Mouse (Mus musculus) kidney, postnatal 0 days (tissue): ENCODE measurements around the gene Afap1l2. TPM values are rescaled to one million over a fixed set of nuclear protein-coding genes. Genes with fewer than 3 reads are reported as not detected.

ENCODE experiments used
- ATAC-seq: fragments of 200-750 bp; cut with Nextera tagmentation; replicated peaks from 2 replicates; pipeline ENCODE4 v1.8.0; 2017; ENCODE audit warnings: low read depth, moderate number of reproducible peaks, moderate TSS enrichment, moderate library complexity; ENCODE audit not compliant: low FRiP score
- DNase-seq: peaks from one replicate; pipeline ENCODE4 v3.0.0-alpha.2; 2016; ENCODE audit warnings: low spot score
- H3K27ac ChIP-seq: fragments of 300-500 bp; sonication (generic); 2 replicates; pipeline ENCODE4 v1.5.1; 2014; ENCODE audit warnings: mild to moderate bottlenecking
- H3K27me3 ChIP-seq: fragments of 300-500 bp; sonication (generic); 2 replicates; pipeline ENCODE4 v1.6.1; 2014; ENCODE audit warnings: low read length, mixed read lengths; ENCODE audit not compliant: insufficient read depth
- H3K36me3 ChIP-seq: fragments of 300-500 bp; sonication (generic); 2 replicates; pipeline ENCODE4 v1.6.1; 2014; ENCODE audit warnings: low read length, mixed read lengths; ENCODE audit not compliant: insufficient read depth
- H3K4me1 ChIP-seq: fragments of 300-500 bp; sonication (generic); replicated peaks from 2 replicates; pipeline ENCODE4 v1.6.1; 2014; ENCODE audit warnings: antibody characterized with exemption, low read length, mixed read lengths; ENCODE audit not compliant: insufficient read depth
- H3K4me2 ChIP-seq: fragments of 300-500 bp; sonication (generic); 2 replicates; pipeline ENCODE4 v1.6.1; 2014; ENCODE audit warnings: mild to moderate bottlenecking, low read length, moderate library complexity, mixed read lengths
- H3K4me3 ChIP-seq: fragments of 300-500 bp; sonication (generic); replicated peaks from 2 replicates; pipeline ENCODE4 v1.5.1; 2014; ENCODE audit warnings: low read depth, low read length
- H3K9ac ChIP-seq: fragments of 300-500 bp; sonication (generic); 2 replicates; pipeline ENCODE4 v1.6.1; 2014; ENCODE audit warnings: low read depth, low read length
- H3K9me3 ChIP-seq: fragments of 300-500 bp; sonication (generic); replicated peaks from 2 replicates; pipeline ENCODE4 v1.6.1; 2016; ENCODE audit warnings: low read length, inconsistent platforms, mixed read lengths
- CTCF ChIP-seq: IDR thresholded peaks from 2 replicates; pipeline ENCODE4 v1.5.1; 2016; ENCODE audit warnings: antibody characterized with exemption, low read depth, mild to moderate bottlenecking, moderate library complexity
- WGBS: fragments of 180-500 bp; shearing (Covaris S2); extraction: QIAGEN DNeasy Blood & Tissue Kit; methylation state at CpG from one replicate; pipeline ENCODE4 v1.1.7; 2014; 5-methylcytosine and 5-hydroxymethylcytosine counted together
- polyA plus RNA-seq: library from polyadenylated mRNA; unstranded; fragments of >200 nt; fragmentation: Nextera tagmentation; extraction: Ambion mirVana; gene quantifications from 2 replicates; pipeline ENCODE4 v1.2.1, GENCODE M21; 2015

Afap1l2 gene
- polyA plus RNA-seq, 1 experiment from 2014 or later: 21.3 TPM

- Histone ChIP-seq H3K27me3 (no peaks in the 10 kb centered on the region), H3K4me3 (no peak overlapping the region), H3K9ac (no peak overlapping the region), H3K4me1 (no peaks in the 10 kb centered on the region), H3K4me2 (no peak overlapping the region), H3K36me3 (peaks cover 15% of the 10 kb centered on the region), H3K27ac (no peak overlapping the region), H3K9me3 (no peaks in the 10 kb centered on the region)
- ATAC-seq: no peak
- DNase-seq: no peak
- WGBS: 66% methylated on average over 9 of the region's 9 CpGs
- no peak for TF ChIP-seq CTCF
Observed at GRCm38 (mm10) chr19:57047671-57048320, 39.8 kb upstream of the Afap1l2 start.

GRCm38 (mm10) chr19:57039258-57039657 lies 31.2 kb upstream of the Afap1l2 start:
- no peaks in the 10 kb centered on the region for H3K27me3 ChIP-seq
- 67% methylated on average over 6 of the region's 6 CpGs for WGBS
- H3K4me1 ChIP-seq: no peaks in the 10 kb centered on the region
- TF ChIP-seq CTCF: peak; percentile 80
- H3K4me3 ChIP-seq: no peak overlapping the region
- no peak overlapping the region for H3K9ac ChIP-seq
- H3K36me3 ChIP-seq: peaks cover 49% of the 10 kb centered on the region
- ATAC-seq (no peak), DNase-seq (peak; percentile 68)
- no peak overlapping the region for H3K4me2 ChIP-seq
- no peaks in the 10 kb centered on the region for H3K9me3 ChIP-seq
- H3K27ac ChIP-seq: no peak overlapping the region

DNA sequence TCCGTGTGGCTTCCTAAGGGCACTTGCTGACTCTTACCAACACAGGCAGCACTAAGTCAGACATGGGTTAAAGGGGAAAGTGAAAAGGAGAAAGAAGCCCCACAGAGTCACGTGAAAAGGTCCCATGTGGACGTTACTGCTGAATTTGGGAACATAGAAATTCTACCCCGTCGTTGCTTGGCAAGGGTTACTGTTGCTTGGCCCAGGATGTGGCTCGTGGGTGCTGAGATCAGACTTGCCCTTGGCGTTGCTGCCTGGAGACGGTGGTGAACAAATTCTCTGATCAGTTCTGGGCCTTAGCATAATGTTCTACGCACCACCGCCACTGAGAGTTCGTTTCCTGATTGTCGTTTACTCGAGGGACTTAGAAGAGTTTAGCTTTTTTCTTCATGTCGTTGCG lies 28.8 kb upstream of the Afap1l2 start:
- H3K4me2 ChIP-seq: no peak overlapping the region
- no peak overlapping the region for H3K27ac ChIP-seq
- no peak overlapping the region for H3K4me3 ChIP-seq
- H3K27me3 ChIP-seq: no peaks in the 10 kb centered on the region
- TF ChIP-seq CTCF: no peak
- H3K36me3 ChIP-seq: peaks cover 35% of the 10 kb centered on the region
- DNase-seq (no peak), ATAC-seq (no peak)
- H3K9ac ChIP-seq: no peak overlapping the region
- no peaks in the 10 kb centered on the region for H3K9me3 ChIP-seq
- no peaks in the 10 kb centered on the region for H3K4me1 ChIP-seq
- 78% methylated on average over 15 of the region's 15 CpGs for WGBS

GRCm38 (mm10) chr19:57031582-57031981 lies 23.6 kb upstream of the Afap1l2 start:
- H3K27me3 ChIP-seq: no peaks in the 10 kb centered on the region
- 61% methylated on average over 4 of the region's 4 CpGs for WGBS
- no peak; the same call in 1 of the 2 replicates for ATAC-seq

DNA sequence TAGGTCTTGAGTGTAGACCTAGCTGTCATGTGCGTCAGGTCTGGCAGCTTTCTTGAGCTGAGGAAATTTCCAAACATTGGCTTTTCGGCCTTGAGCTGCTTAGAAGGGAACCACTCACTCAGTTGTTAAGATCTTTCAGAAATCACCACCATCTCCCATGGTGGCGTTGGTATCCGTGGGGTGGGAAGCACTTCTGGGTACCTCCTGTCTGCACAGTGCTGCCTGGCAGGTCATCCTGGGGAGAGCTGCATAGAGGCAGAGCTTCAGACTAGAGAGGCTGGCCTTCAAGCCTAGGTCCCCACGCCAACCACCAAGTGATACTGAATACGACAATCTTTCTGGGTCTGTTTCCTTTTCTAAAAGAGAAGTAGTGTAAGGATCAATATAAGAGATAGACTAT lies 21.4 kb upstream of the Afap1l2 start:
- H3K4me3 ChIP-seq: no peak overlapping the region
- H3K27ac ChIP-seq: no peak overlapping the region
- H3K9me3 ChIP-seq: no peaks in the 10 kb centered on the region
- no peak overlapping the region for H3K4me2 ChIP-seq
- no peaks in the 10 kb centered on the region for H3K27me3 ChIP-seq
- DNase-seq: no peak
- no peak for TF ChIP-seq CTCF
- no peaks in the 10 kb centered on the region for H3K36me3 ChIP-seq
- no peak overlapping the region for H3K9ac ChIP-seq
- 94% methylated on average over 6 of the region's 6 CpGs for WGBS
- H3K4me1 ChIP-seq: no peaks in the 10 kb centered on the region
- ATAC-seq: no peak

More at GRCm38 (mm10) chr19:57031582-57031981, 23.6 kb upstream of the Afap1l2 start:
- Histone ChIP-seq H3K4me3 (no peak overlapping the region), H3K9ac (no peak overlapping the region), H3K27ac (no peak overlapping the region), H3K36me3 (peaks cover 7% of the 10 kb centered on the region; the same call in 1 of the 2 replicates), H3K4me2 (no peak overlapping the region), H3K4me1 (no peaks in the 10 kb centered on the region), H3K9me3 (no peaks in the 10 kb centered on the region)
- peak; percentile 77 for DNase-seq
- TF ChIP-seq CTCF: peak; percentile 86

- Histone ChIP-seq H3K4me2 (no peak overlapping the region), H3K27me3 (no peaks in the 10 kb centered on the region), H3K36me3 (no peaks in the 10 kb centered on the region), H3K4me3 (no peak overlapping the region), H3K27ac (no peak overlapping the region), H3K9ac (no peak overlapping the region), H3K4me1 (no peaks in the 10 kb centered on the region), H3K9me3 (no peaks in the 10 kb centered on the region)
- no peak for DNase-seq
- no peak for TF ChIP-seq CTCF
- ATAC-seq: no peak
- 67% methylated on average over 8 of the region's 8 CpGs for WGBS
Observed at GRCm38 (mm10) chr19:57028327-57029179, 20.5 kb upstream of the Afap1l2 start.
